Mouse (Mus musculus): Measurements from ENCODE around the gene Rnf182.

The Rnf182 gene

GRCm38 (mm10) chr13:43698506-43698905 lies 83.0 kb downstream of the Rnf182 start:
- DNase-seq (ENCODE audit: low spot score), result no peak

GRCm38 (mm10) chr13:43703471-43703870 lies 88.0 kb downstream of the Rnf182 start:
- no peak for DNase-seq (ENCODE audit: low spot score)

GRCm38 (mm10) chr13:43704533-43705116 lies 89.1 kb downstream of the Rnf182 start:
- DNase-seq (ENCODE audit: low spot score), result no peak

- no peak for DNase-seq (ENCODE audit: low spot score)
Observed at GRCm38 (mm10) chr13:43706387-43706786, 90.9 kb downstream of the Rnf182 start.

- no peak for DNase-seq (ENCODE audit: low spot score)
Observed at GRCm38 (mm10) chr13:43709529-43709928, 94.0 kb downstream of the Rnf182 start.

GRCm38 (mm10) chr13:43711708-43712314 lies 96.3 kb downstream of the Rnf182 start:
- DNase-seq (ENCODE audit: low spot score), result no peak

- DNase-seq (ENCODE audit: low spot score), result no peak
Observed at GRCm38 (mm10) chr13:43714741-43715140, 99.2 kb downstream of the Rnf182 start.

- no peak for DNase-seq (ENCODE audit: low spot score)
Observed at GRCm38 (mm10) chr13:43715466-43715865, 100.0 kb downstream of the Rnf182 start.

GRCm38 (mm10) chr13:43716514-43717036 lies 101.1 kb downstream of the Rnf182 start:
- DNase-seq (ENCODE audit: low spot score), result no peak

GRCm38 (mm10) chr13:43718173-43718572 lies 102.7 kb downstream of the Rnf182 start:
- DNase-seq (ENCODE audit: low spot score), result no peak

- no peak for DNase-seq (ENCODE audit: low spot score)
Observed at GRCm38 (mm10) chr13:43720496-43720895, 105.0 kb downstream of the Rnf182 start.

Data from lung, postnatal 25 days (tissue).